Mouse (Mus musculus) midbrain, embryonic 11.5 days (tissue): ENCODE measurements around the gene Fam243. TPM values are rescaled to one million over a fixed set of nuclear protein-coding genes. Genes with fewer than 3 reads are reported as not detected.

ENCODE experiments used
- ATAC-seq: fragments of 200-750 bp; cut with Nextera tagmentation; 2 replicates; pipeline ENCODE4 v1.8.0; 2017; ENCODE audit warnings: moderate TSS enrichment, moderate library complexity; ENCODE audit not compliant: low FRiP score
- DNase-seq: peaks from one replicate; pipeline ENCODE4 v3.0.0; 2015; ENCODE audit warnings: low spot score; ENCODE audit errors: missing footprints
- H3K27ac ChIP-seq: fragments of 300-500 bp; sonication (generic); 2 replicates; pipeline ENCODE4 v1.5.1; 2014; ENCODE audit warnings: low read depth, low read length
- H3K27me3 ChIP-seq: fragments of 300-500 bp; sonication (generic); 2 replicates; pipeline ENCODE4 v1.6.1; 2014; ENCODE audit warnings: mild to moderate bottlenecking, low read length, moderate library complexity, mixed read lengths; ENCODE audit not compliant: control insufficient read depth, insufficient read depth
- H3K36me3 ChIP-seq: fragments of 300-500 bp; sonication (generic); 2 replicates; pipeline ENCODE4 v1.6.1; 2014; ENCODE audit warnings: mild to moderate bottlenecking, low read length, moderate library complexity, mixed read lengths; ENCODE audit not compliant: control insufficient read depth, insufficient read depth
- H3K4me1 ChIP-seq: fragments of 300-500 bp; sonication (generic); 2 replicates; pipeline ENCODE4 v1.6.1; 2014; ENCODE audit warnings: low read length; ENCODE audit not compliant: control insufficient read depth, insufficient read depth
- H3K4me2 ChIP-seq: fragments of 300-500 bp; sonication (generic); 2 replicates; pipeline ENCODE4 v1.6.1; 2014; ENCODE audit warnings: mild to moderate bottlenecking, moderate library complexity
- H3K4me3 ChIP-seq: fragments of 300-500 bp; sonication (generic); 2 replicates; pipeline ENCODE4 v1.5.1; 2014; ENCODE audit warnings: low read depth, low read length
- H3K9ac ChIP-seq: fragments of 300-500 bp; sonication (generic); 2 replicates; pipeline ENCODE4 v1.6.1; 2014; ENCODE audit warnings: low read length
- H3K9me3 ChIP-seq: fragments of 300-500 bp; sonication (generic); 2 replicates; pipeline ENCODE4 v1.6.1; 2016; ENCODE audit warnings: low read length; ENCODE audit not compliant: control insufficient read depth
- WGBS: fragments of 180-500 bp; shearing (Covaris S2); extraction: QIAGEN DNeasy Blood & Tissue Kit; methylation state at CpG from one replicate; pipeline ENCODE4 v1.1.7; 2014; 5-methylcytosine and 5-hydroxymethylcytosine counted together
- polyA plus RNA-seq: library from polyadenylated mRNA; unstranded; fragments of >200 nt; fragmentation: Nextera tagmentation; extraction: Ambion mirVana; gene quantifications from 2 replicates; pipeline ENCODE4 v1.2.1, GENCODE M21; 2014

The Fam243 gene
- polyA plus RNA-seq, 1 experiment from 2014 or later, result not detected

DNA sequence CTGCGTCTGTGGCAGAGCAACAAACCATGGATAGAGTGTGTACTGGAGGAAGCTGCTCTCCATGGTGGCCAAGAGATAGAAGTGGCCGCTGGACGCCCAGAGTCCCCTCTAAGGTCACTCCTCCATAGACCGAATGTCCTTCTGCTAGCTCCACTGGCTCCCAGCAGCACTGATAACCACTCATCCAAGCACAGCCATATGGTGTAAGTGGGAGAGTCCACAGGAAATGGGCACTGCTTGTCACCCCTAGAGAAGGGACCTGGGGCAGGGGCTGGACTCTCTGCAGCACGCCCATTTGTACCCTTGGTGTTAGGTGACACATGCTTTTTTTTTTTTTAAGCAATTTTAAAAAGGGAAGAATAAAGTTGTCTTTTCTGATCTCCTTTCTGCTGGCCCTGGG lies 9.7 kb upstream of the Fam243 start:
- H3K4me2 ChIP-seq, result no peak overlapping the region
- 77% methylated on average over 5 of the region's 5 CpGs for WGBS
- H3K27me3 ChIP-seq, result no peaks in the 10 kb centered on the region; the same call in 1 of the 2 replicates
- DNase-seq, result no peak
- no peaks in the 10 kb centered on the region for H3K36me3 ChIP-seq
- no peak for ATAC-seq
- H3K4me1 ChIP-seq, result peaks cover 4% of the 10 kb centered on the region
- H3K27ac ChIP-seq, result no peak overlapping the region
- no peaks in the 10 kb centered on the region for H3K9me3 ChIP-seq
- H3K4me3 ChIP-seq, result no peak overlapping the region
- no peak overlapping the region for H3K9ac ChIP-seq

DNA sequence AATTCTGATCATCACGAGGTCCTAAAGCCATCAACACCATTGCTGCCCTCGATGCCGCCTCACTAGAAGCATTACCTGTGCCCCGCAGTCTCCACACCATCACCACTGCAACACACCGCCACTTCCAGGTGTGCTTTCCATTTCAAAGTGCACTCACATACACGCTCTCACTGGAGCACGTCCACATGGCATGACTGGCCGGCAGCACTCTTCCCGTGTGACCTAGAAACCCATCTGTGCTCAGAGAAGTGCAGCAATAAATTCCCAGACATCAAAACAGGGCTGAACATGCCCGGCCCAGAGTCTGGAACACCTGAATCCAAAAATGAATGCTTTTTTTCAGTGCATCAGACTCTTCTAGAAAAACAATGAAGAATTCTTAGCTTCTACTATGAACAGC lies 6.7 kb upstream of the Fam243 start:
- Histone ChIP-seq H3K27ac (no peak overlapping the region), H3K9ac (no peak overlapping the region), H3K9me3 (no peaks in the 10 kb centered on the region), H3K36me3 (no peaks in the 10 kb centered on the region), H3K4me2 (no peak overlapping the region), H3K4me3 (no peak overlapping the region), H3K27me3 (no peaks in the 10 kb centered on the region), H3K4me1 (peaks cover 22% of the 10 kb centered on the region)
- ATAC-seq (no peak), DNase-seq (no peak)
- WGBS, result 95% methylated on average over 10 of the region's 10 CpGs

DNA sequence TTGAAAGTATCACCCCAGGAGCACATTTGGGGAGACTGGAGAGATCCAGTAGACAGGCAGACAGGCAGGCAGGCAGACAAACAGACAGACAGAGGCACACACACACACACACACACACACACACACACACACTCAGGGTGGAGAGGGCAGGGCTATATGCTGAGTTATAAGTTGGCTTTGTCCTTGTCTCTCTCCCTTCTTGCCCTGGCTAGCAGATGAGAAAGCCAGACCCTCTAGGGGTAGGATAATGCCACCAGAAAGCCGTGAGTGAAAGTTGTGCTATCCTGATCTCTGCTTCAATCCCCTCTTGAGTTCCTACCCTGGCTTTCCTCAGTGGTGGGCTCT lies 3.8 kb upstream of the Fam243 start:
- H3K27me3 ChIP-seq, result no peaks in the 10 kb centered on the region
- H3K9me3 ChIP-seq, result no peaks in the 10 kb centered on the region
- DNase-seq (no peak), ATAC-seq (peak; percentile 54)
- no peak overlapping the region for H3K9ac ChIP-seq
- H3K4me3 ChIP-seq, result no peak overlapping the region
- H3K4me2 ChIP-seq, result no peak overlapping the region
- no peaks in the 10 kb centered on the region for H3K36me3 ChIP-seq
- 33% methylated on average over 1 of the region's 1 CpGs for WGBS
- peak overlapping the region; percentile 10; the same call in 1 of the 2 replicates for H3K27ac ChIP-seq
- peaks cover 19% of the 10 kb centered on the region for H3K4me1 ChIP-seq

DNA sequence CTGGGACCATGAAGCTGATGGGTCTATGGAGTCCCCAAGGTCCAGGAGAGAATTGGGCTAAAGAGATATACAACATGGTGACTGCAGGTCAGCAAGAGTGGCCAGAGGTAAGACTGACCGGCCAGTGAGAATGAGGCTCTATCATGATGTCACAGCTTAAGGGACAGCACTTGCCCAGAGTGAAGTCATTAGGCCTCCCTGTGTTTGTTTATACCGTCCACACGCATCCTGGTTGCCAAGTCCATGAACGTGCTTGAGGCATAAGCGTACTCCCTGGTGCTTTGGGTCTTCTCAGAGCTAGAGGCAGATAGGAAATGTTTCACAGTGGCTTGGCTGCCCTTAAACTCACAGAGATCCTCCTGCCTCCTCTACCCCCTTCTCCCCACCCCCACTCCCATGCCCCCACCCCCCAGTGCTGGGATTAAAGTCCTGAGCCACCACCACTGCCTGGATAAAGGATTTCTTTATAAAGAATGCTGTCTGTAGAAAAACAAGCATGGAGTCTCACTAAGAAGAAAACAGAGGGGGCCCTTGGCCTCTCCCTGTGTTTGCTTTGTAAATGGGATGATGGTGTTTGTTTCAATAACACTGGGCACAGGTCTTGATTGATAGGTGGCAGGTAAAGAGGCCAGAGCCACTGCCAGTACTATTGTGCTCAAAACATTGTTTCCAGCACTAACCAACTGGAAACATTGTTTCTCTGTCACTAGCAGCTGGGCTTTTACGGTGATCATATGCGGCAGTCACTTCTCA lies 3.2 kb upstream of the Fam243 start:
- Histone ChIP-seq H3K4me1 (peaks cover 19% of the 10 kb centered on the region), H3K36me3 (no peaks in the 10 kb centered on the region), H3K9ac (no peak overlapping the region), H3K27ac (peak overlapping the region; percentile 10), H3K9me3 (no peaks in the 10 kb centered on the region), H3K27me3 (no peaks in the 10 kb centered on the region), H3K4me3 (no peak overlapping the region), H3K4me2 (no peak overlapping the region)
- peak; percentile 79 for ATAC-seq
- WGBS, result 29% methylated on average over 7 of the region's 7 CpGs
- peak; percentile 89 for DNase-seq

DNA sequence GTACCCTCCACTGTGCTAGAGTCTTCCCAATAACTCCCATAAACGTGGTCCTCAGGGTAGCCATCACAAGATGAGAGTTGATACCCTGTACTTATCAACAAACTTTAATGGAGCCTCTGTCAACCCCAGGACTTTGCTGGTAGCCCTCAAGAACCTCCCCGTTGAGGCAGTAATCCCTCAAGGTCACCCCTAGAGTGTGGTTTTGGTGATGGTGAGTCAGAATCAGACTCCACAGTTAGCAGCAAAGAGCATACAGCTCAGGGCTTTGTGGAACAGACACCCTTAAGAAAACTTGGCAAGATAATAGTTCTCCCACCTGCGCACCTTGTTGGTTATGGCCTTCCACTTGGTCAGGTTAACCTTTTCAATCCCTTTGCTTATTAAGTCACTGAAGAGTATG lies 880 bp downstream of the Fam243 start:
- 83% methylated on average over 3 of the region's 3 CpGs for WGBS
- Histone ChIP-seq H3K27me3 (no peaks in the 10 kb centered on the region), H3K36me3 (no peaks in the 10 kb centered on the region)

DNA sequence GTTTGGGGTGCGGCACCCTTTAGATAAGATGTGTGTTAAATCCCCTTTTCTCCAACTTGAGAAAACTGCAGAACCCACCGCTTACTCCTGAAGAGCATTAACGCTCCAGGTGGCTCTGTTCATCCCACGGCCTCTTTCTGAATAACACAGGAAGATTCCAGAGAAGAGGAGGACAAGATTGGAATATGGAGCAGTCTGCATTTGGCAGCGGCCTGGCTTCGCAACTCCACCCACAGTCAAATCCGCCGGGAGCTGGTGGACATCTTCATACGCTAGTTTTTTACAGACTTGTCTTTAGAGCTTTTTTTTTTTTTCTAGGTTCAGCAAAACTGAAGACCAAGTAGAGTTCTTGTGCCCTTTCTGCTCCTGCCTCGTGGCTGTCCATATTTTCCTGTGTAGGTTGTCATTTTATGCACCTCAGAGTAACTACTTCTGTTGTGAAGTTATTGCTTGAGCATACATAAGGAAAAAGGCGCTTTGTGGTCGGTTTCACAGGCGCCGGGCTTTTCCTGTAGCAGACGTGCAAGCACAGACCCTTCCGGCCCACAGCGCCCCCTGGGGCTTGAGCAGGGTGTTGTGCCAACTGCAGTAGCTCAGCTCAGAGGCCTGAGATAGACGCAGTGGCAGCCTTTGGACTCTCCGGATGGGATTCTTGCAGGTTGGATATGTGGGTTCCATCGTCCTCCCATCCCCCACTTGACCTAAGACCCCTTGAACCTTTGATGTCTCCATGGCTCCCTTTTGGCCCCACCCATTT lies 1.7 kb downstream of the Fam243 start:
- no peak overlapping the region for H3K9ac ChIP-seq
- H3K9me3 ChIP-seq, result no peaks in the 10 kb centered on the region
- H3K4me3 ChIP-seq, result no peak overlapping the region
- H3K27ac ChIP-seq, result no peak overlapping the region
- H3K4me2 ChIP-seq, result no peak overlapping the region
- ATAC-seq (no peak), DNase-seq (no peak)
- H3K27me3 ChIP-seq, result no peaks in the 10 kb centered on the region
- 63% methylated on average over 20 of the region's 20 CpGs for WGBS
- H3K36me3 ChIP-seq, result no peaks in the 10 kb centered on the region
- H3K4me1 ChIP-seq, result peaks cover 6% of the 10 kb centered on the region

More for the DNA sequence above, 880 bp downstream of the Fam243 start:
- Histone ChIP-seq H3K9me3 (no peaks in the 10 kb centered on the region), H3K4me3 (no peak overlapping the region), H3K4me2 (no peak overlapping the region), H3K9ac (no peak overlapping the region), H3K27ac (no peak overlapping the region), H3K4me1 (peaks cover 14% of the 10 kb centered on the region)
- no peak for ATAC-seq
- no peak for DNase-seq

DNA sequence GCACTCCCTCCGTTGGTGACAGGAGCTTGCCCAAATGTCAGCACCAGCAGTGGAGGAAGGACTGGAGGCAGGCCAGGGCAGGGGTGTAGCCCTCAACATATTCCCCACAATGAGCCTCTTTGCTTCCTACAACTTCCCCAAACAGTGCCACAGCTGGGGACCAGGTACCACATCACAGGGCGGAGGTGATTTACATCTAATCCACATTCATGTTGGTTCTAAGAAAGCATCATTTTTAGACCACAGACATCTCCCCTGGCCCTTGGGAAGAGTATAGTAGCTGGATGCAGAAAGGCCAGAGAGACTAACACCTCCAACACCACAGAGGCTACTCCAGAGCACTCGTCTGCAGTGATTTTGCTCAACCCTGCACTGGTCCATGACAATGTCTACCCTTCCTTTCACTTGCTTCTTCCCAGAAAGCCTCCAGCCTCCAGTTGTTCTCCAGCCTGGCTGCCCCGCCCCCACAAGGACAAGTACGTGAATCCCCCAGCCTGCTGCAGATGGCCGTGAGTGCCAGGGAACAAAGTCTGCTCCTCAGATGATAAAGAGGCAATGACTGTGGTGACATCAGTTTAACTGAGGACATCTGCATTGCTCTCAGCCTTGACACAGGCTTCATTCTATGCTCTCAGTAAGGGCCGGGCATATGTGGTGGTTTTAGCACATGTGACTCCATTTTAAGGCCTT lies 5.0 kb downstream of the Fam243 start:
- Histone ChIP-seq H3K4me3 (no peak overlapping the region), H3K36me3 (no peaks in the 10 kb centered on the region), H3K4me2 (no peak overlapping the region), H3K4me1 (no peaks in the 10 kb centered on the region), H3K9ac (no peak overlapping the region), H3K9me3 (no peaks in the 10 kb centered on the region), H3K27ac (no peak overlapping the region), H3K27me3 (no peaks in the 10 kb centered on the region)
- 69% methylated on average over 7 of the region's 7 CpGs for WGBS
- no peak for DNase-seq
- ATAC-seq, result no peak

DNA sequence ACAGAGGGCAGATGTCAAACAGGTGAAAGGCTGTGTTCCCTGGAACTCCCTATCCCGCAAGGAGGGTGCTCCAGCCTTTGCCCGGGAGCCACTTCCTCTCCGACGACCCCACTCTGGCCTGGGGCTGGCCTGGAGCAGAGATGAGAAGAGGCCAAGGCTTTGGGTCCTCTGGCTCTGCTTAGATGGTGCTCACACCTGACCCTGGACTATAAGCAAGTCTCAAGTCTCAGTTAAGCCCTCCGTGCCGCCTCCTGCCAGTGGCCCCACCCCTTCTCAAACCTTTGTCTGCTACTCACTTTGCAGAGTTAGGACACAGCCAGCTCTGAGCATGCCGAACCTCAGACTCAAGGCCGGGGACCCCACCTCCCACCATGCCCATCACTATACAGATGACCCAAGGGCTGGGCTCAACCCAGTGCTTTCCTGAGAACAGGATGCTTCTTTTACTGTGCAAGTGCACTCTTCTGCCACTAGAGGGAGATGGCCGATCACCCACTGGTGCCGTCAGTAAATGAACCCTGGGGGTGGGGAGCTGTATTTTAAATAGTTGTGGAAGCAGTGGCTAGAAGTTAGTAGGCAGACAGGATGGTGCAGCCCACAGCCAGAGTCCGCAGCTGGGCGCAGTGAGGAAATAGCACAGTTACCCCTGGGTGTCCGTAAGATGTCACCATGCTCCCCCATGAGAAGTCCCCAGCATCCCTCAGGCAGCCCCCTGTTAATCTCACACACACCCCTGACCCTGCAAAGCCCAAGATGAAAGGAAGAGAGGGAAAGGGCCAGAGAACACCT lies 7.1 kb downstream of the Fam243 start:
- Histone ChIP-seq H3K4me3 (no peak overlapping the region), H3K9me3 (no peaks in the 10 kb centered on the region), H3K4me1 (peaks cover 1% of the 10 kb centered on the region; the same call in 1 of the 2 replicates), H3K27me3 (no peaks in the 10 kb centered on the region), H3K27ac (no peak overlapping the region), H3K9ac (no peak overlapping the region), H3K4me2 (no peak overlapping the region), H3K36me3 (0 out of 2 replicates have a peak, but pooled peaks cover under 1% of the 10 kb centered on the region)
- WGBS, result 50% methylated on average over 13 of the region's 13 CpGs
- ATAC-seq (peak; percentile 82), DNase-seq (peak; percentile 90)
